Mouse (Mus musculus) urinary bladder, postnatal 36 days (tissue): Measurements from ENCODE around the gene 3110018I06Rik.

Experiments used
- DNase-seq, 2 experiments: peaks; one replicate each; pipeline ENCODE4 v3.0.0; 2022; ENCODE audit warnings: low spot score in 2 of 2, mixed read lengths in 1 of 2

The 3110018I06Rik gene

DNA sequence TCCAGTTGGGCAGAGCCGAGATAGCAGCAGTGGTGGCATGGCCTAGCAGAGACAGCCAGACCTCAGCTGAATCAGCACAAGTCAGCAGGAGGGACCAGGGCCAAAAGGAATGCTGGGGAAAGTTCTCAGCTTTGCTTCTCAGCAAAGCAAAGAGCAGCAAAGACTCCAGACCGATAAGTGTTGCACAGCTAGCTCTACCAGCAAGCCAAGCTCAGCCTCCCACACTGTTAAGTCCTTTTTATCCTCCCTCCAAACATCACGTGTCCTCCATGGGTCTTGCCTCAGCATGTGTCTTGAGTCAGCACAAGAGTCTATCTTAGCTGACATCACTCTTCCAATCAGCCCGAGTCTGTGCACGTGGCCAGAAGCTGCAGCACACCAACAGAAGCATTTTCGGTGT, at the start of gene 3110018I06Rik:
3110018I06Rik (plus strand) TSS at position 262 of the 400 bp plus-strand sequence.
- DNase-seq: no peak

DNA sequence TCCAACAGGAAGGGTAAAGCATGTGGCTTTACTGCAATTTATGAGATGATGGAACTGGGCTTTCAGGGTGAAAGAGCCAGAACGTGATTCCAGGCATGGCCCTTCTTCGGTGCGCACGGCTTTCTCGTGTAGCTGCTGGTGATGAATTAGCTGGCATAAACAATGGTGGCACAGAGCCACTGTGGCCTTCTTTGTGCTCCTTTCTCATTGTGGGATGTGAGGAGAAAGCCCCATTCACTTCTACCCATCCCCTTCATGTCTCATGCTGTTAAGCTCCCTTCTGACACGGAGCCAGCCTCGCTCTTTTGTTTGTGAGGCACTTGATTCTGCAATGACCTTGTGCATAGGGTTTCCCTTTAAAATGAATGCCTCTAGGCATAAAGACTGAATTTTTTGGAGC, 43.8 kb upstream of the 3110018I06Rik start:
- DNase-seq: no peak

DNA sequence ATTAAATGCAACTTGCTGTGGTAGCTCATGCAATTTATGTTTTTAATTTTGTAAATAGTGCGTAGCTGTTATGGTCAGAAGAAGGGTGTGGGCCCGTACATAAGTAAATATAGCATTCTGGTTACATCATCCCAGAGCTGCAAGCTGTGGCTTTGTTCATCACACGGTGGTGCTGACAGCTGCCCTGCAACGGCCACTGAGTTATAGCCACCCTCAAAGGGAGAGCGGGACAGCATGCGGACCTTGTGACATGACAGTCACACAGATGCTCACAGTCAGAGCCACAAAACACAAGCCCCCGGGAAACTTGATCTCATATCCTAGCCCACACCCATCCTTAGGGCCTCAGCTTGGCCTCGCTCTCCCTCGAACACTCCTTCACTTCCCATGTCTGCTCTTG, 30.6 kb upstream of the 3110018I06Rik start:
- no peak for DNase-seq

DNA sequence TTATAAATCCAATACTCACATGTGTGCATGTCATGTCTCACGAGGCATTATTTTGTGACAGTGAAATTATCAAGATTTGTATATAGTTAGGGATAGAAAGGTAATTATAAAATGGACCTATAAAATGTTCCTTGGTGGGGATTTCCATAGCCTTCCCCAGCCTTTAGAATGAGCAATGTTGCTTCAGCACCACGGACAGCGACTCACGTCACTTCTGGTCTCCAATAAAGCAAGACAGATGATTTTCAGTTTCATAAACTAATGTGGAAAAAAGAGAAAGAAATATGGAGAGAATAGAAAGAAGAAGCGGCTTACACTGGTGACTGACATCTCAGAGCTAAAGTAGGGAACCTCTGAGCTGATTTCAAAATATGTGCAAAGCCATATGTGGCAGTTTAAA, 23.7 kb upstream of the 3110018I06Rik start:
- DNase-seq: peak; percentile 47 to 65

DNA sequence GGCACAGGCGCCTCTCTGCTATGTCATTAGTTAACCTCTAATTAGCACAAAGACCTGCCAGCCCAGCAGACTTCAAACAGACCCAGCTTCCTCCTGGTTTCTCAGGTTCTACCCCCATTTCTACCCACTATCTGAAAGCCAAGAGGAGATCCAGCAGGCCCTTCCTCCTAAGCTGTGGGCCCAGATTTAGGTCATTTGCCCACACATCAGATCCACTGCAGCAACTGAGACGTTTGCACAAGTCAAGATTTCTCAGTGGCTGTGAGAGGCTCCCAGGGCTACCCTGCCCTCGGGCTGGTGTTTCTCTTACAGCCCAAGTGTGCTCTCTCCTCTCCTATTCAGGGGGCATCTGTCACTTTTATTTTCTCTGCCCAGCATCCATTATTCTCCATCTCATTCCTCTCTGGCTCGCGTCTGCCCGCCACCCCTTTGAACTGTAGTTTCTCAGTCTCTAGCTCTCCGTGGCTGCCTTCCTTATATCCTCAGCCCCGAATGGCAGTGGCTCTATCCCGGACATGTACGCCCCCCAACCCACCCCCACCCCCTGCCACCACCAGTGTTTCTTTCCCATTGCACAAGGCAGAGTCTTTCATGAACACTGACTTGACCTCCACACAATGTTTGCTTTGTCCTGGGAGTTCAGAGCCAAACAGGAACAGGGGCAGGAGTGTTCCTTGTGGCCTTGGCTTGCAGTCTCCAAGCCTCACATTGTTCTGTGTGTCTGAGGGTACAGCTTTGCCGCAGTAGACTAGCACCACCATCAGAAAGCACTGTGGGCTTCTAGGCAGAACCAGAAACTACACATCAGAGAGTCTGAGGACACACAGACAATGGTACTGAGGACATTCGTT, 11.8 kb upstream of the 3110018I06Rik start:
- DNase-seq: no peak

DNA sequence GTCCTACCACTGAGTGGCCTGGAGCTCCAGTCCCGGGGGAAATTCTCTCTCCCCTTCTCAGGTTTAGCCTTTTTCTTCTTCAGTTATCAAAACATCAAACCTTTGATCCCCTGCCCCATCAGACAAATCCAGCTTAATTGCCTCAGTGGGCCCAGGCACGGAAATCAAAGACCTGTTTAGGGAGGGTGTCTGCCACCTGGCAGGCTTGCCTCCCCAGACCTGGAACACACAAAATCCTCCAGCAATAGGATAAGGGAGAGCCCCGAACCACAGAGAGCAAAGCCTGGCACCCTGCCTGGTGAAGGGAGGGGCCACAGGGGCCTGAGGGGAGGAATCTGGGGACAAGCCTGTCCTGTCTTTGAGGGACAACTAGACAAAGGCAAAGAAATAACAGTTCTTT, 9.1 kb upstream of the 3110018I06Rik start:
- no peak for DNase-seq

DNA sequence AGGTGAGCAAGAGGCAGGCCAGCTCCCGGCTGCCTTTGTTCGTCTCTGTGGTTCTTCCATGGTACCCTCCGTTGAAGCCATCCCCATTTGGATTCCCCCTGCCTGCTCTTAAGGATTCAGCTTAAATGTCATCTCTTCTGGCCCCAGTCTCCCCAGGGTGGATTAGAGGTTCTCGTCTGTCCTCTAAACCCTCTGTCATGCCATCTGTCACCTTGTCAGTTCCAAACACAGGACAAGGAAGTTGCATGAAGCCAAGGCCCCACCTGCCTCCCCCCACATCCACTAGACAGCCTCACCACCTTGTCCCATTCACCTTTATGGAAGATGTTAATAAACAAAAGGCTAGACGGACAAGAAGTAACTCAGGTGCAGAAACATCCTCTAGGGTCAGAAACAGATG, 5.4 kb upstream of the 3110018I06Rik start:
- DNase-seq: no peak

DNA sequence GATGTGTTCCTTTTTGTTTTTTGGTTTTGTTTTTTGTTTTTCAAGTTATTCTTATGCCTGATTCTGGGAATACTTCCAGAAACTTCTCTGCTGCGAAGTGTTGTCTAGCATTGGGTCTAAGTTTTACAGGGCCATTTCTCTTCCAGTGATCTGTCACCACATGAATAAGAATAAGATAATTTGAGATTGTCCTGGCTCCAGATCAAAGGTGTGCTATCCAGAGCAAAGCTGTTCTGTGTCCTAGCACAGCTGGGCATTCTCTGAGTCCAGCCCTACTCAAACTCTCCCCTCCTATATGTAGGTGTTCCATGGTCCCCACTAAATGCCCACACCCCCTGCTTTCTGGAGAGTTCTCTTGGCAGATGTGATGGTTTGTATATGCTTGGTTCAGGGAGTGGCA, 2.9 kb downstream of the 3110018I06Rik start:
- no peak for DNase-seq

DNA sequence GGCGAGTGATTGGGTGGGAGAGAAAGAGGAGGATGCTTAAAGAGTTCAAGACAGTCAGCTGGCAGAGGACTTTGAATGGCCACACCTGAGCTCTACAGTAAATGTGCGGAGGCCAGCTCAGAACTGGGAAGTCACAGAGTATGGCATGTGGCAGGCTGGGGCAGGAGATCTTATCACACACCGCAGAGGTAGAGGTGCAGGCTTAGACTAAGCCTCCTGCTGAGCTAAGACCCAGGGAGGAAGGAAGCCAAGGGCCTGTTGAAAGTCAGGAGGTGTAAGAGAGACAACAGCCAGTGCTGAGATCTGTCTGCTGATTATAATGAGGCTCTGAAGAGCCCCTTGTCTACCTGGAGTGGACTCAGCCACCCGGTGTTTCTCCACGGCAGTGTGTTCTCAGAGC, 8.5 kb downstream of the 3110018I06Rik start:
- DNase-seq: peak; percentile 6 to 9

DNA sequence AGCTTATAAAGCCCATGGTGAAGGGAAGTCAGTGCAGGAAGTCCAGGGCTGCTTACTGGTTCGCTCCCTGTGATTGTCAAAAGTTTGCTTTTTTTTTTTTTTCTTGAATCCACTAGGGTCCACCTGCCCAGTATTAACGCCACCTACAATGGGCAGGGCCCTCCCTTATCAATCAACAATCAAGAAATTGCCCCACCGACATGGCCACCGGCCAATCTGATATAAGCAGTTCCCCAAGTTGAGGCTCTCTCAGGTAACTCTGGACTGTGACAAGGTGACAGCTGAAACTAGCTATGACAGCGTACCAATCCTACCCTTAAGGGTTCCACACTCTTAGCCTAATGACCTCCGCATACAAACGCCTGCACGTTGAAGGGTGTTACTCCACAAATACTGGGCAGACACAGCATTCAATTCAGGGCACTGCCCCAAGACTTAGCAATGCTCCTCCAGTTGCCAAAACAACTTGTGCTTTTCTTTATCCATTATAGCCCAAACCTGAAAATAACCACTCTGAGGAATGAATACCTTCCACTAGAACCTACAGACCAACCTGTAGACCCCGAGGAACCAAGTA, 21.3 kb downstream of the 3110018I06Rik start:
- peak; percentile 52 to 54 for DNase-seq

DNA sequence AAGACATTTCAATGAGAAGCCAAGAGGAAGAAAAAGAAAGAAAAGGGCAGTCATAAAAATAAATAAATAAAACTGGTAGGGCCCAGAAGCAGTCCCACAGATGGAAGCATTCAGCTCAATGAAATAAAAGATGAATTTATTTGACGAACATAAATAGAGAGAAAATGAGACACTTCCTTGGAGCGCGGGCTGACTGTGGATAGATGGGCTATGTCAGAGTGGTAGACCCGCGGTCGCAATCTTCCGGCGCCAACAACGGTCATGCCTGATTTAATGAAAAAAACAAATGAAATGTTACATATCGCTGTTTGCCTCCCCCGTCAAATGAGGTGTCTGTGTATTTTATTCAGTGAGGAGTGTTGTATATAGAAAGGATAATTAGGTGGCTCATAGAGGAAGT, 22.7 kb downstream of the 3110018I06Rik start:
- no peak for DNase-seq

DNA sequence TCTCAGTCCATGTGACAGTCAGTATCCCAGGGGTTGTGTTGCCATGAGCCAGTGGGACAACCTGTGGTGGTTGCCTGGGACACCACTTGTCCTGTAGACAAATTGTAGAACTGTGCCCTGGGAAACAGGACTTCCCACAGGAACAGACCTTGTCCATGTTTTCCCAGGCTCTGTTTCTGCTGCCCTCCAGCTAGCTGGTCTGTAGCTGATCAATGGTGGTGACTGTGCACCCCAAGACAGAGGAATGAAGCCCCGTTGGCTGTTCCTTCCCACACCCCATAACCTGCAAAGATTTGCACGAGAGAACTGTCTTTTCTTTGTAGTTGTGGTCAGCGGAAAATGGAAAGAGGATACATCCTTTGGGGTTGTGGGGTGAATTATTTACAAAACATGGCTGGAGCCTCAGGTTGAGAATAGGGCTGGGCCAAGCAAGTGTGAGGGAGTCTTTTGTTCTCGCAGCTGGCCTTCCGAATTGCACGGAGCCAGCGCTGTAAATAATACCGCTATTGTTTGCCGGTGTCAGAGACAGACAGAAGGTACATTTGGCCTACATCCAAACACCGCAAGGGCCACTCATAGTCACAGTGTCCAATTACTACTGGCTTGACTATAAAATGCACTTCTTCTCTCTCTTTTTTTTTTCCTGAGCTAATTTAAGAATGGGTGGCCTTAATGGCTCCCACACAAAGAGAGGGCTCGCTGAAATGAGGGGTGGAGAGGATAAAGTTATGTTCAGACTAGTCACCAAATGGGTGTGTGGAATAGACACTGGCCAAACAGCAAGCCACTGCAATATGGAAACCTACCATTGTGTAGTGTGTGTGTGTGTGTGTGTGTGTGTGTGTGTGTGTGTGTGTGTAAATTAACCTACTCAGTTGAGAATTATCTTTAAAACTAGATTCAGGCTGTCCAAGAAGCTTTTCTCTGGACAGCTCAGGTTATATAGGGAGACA, 28.1 kb downstream of the 3110018I06Rik start:
- no peak for DNase-seq

DNA sequence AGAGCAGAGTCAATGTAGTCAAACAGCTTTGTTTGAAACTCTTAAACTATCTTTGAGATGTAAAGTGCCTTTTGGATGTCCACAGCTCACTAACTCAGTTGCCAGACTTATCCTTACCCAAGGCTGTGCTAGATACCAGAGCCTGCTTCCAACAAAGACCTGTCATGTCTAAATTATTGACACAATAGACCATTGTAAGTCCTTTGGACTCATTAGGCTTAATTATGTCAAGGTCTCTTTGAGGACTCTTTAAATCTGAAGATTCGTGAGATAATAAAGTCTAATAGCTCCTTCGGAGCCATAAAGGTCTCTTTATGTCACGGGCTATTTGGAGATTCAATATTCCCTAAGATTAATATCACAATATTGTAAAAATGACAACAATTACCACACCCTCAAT, 32.5 kb downstream of the 3110018I06Rik start:
- DNase-seq: no peak

DNA sequence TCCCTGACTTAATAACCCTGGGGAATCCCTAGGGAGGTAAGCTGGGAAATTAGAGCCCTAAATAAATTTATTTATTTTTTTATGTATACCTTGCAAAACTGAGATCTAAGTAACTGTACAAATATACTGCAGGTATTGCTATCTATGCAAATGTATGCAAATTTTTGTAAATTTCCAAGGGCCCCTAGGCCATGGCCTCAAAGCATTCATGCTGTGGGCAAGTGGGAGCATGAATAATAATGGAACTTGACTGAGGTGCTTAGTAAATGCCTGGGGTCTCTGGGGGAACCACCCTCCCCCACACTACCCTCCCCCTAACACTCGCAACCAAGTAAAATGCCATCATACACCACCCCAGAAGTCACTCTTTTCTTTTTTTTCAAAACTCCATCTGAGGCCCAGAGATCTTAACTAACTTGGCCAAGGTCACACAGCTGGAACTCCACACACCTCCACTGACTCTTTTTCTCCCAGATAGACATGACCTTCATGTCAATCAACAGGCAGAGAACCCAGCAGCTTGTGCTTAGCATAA, 40.0 kb downstream of the 3110018I06Rik start:
- DNase-seq: no peak

DNA sequence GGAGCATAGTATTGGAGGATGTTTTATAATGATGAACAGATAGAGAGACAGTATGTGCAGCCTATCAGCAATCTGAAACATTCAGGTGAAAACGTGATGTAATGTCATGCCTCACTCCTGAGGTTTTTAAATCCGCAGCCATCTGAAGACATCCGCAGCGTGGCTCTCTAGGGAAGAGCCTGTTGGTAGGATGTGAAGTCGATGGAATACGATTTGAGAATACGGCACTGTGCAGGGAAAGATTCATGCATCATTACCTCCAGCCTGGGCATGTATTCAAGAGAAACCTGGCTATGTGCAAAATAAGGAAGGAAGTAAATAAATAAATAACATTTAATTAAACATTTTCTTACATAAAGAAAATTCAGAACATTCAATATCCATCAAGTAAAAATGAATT, 44.4 kb downstream of the 3110018I06Rik start:
- DNase-seq: no peak
